Mouse (Mus musculus): ENCODE measurements around the gene Ldha.

Gene Ldha

GRCm38 (mm10) chr7:46838104-46838671 is 3.1 kb upstream of the Ldha start:
- peak; percentile 65 for DNase-seq

DNA sequence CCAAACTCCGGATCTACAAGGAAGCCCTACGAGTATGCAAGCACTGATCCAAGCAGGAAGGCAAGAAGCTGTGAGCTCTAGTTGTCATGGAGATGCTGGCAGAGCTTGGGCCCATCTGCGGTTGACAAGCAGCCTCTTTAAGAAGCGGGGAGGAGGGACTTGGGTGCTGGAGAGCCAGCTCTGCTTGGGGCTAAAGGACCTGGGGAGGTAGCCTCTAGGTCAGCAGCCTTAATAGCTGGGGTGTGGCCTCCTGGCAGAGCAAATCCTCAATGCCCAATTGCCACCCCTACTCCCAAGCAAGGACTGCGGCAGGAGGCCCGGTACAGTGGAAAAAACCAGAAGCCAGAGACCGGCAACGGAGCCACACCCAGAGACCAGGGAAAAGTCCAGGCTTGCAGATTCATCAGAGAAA is 2.4 kb upstream of the Ldha start:
- peak; percentile 57 for DNase-seq

- DNase-seq, result no peak
These were observed 1.8 kb upstream of the Ldha start for GRCm38 (mm10) chr7:46839446-46839845.

- no peak for DNase-seq
These were observed 1.4 kb upstream of the Ldha start for GRCm38 (mm10) chr7:46839861-46840260.

- no peak for DNase-seq
These were observed 949 bp upstream of the Ldha start for GRCm38 (mm10) chr7:46840326-46840725.

- no peak for DNase-seq
These were observed 1.0 kb downstream of the Ldha start for GRCm38 (mm10) chr7:46842278-46842677.

- DNase-seq, result no peak
These were observed 2.3 kb downstream of the Ldha start for GRCm38 (mm10) chr7:46843576-46843975.

DNA sequence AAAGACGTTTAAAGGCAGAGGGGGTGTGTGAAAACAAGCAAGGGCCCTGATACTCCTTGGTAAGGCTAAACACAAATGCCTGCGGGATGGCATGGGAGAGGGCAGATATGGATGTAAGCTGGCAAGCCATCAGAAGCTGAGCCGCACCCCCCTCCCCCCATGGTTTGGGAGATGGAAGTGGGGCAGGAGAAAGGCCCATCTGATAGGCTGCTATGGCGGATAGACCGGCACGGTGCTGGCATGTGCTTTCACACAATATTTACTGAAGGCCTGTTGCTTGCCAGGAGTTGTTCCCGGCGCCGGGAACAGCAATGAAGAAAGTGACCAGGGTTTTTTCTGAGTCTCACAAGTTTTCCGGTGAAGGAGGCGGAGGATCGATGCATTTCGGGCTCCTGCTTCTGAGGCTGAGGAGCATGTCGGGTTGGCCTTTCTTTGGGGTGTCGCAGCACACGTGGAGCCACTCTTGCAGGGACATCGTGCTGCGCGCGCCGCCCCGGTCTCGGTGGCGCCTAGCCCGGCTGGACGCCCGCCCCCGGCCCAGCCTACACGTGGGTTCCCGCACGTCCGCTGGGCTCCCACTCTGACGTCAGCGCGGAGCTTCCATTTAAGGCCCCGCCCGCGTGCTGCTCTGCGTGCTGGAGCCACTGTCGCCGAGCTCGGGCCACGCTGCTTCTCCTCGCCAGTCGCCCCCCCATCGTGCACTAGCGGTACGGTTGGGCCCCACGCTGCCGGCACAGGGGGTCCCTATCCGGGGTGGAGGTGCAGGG is 4.1 kb downstream of the Ldha start:
- DNase-seq, result peak; percentile 97

- peak; percentile 72 for DNase-seq
These were observed 4.8 kb downstream of the Ldha start for GRCm38 (mm10) chr7:46845978-46846485.

GRCm38 (mm10) chr7:46846486-46847244 is 5.4 kb downstream of the Ldha start:
- DNase-seq, result peak; percentile 88

DNA sequence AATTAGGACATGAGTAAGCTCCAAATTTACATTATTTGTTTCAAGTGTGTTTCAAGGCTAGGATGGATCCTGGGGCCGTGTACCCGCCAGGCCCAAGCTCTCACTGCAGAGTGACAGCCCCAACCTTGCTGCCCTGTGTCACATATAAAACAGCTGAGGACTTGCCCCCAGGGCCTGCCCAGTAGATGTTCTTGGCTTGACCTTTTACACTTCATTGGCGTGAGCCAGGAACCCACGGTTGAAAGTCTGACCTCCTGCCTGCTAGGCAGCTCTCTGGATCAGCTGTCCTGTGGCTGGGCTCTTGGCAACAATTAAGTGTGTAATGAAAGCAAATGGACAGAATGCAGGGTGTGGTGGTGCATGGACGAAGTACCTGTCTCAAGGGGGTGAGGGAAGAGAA is 8.0 kb downstream of the Ldha start:
- no peak for DNase-seq

- no peak for DNase-seq
These were observed 9.8 kb downstream of the Ldha start for GRCm38 (mm10) chr7:46851026-46851425.

DNA sequence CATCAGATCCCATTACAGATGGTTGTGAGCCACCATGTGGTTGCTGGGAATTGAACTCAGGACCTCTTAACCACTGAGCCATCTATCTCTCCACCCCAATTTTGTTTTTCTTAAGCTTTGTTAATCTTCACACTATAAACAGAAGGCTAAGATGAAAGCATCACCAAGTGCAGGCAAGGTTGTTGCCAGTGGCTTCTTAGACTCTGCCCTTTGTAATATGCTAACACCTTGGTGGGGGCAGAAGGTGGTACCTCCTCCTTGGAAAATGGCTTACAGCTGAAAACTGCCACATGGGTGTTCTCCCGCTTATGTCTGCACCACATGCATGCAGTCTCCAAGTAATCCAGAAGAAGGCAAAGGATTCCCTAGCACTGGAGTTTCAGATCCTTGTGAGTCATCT is 11.4 kb downstream of the Ldha start:
- no peak for DNase-seq

DNA sequence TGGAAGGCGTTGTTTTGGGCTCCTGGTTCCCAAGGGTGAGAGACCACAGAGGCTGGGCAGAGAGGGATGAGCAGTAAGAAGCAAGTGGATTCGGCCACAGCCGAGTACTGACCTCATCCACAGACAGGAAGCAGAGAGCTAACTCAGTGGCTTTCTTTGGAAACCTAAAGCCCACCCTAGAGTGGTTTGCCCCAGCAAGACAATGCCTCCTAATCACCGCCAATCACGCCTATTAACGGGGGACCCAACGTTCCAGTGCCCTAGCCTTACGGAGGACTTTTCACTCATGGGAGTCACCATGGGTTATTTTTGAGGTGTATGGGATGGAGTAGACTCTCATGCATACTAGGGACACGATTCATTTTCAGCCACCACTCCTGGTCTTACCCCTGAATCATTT is 12.1 kb downstream of the Ldha start:
- no peak for DNase-seq

- DNase-seq, result no peak
These were observed 14.7 kb downstream of the Ldha start for GRCm38 (mm10) chr7:46855866-46856560.

- DNase-seq, result no peak
These were observed 16.2 kb downstream of the Ldha start for GRCm38 (mm10) chr7:46857436-46857835.

GRCm38 (mm10) chr7:46859031-46859430 is 17.8 kb downstream of the Ldha start:
- no peak for DNase-seq

GRCm38 (mm10) chr7:46860996-46861395 is 19.7 kb downstream of the Ldha start, which contains the start of gene Ldhc:
Gene Ldhc, plus strand, starts transcription at chr7:46861203.
- DNase-seq, result no peak

- no peak for DNase-seq
These were observed 30.7 kb downstream of the Ldha start for GRCm38 (mm10) chr7:46871988-46872387.

- no peak for DNase-seq
These were observed 35.6 kb downstream of the Ldha start for GRCm38 (mm10) chr7:46876841-46877240.

DNA sequence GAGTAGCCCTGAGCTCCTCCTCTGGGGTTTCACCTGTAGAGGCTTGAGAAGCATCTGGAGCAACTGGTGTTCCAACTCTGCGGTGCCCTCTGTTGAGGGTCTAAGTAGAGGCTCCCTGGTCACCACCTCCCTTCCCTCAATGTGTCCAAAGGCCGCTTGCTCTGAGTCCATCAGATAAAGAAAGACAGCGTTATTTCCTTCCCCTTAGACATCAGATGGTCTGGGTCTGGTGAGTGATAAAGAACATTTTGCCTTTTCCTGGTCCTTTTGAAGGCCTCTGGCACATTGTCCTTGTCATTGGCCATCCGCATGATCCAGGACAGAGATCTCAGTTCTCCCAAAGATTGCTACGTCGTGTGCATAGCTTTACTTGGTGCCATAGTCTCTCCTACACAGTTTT is 36.0 kb downstream of the Ldha start:
- DNase-seq, result no peak

DNA sequence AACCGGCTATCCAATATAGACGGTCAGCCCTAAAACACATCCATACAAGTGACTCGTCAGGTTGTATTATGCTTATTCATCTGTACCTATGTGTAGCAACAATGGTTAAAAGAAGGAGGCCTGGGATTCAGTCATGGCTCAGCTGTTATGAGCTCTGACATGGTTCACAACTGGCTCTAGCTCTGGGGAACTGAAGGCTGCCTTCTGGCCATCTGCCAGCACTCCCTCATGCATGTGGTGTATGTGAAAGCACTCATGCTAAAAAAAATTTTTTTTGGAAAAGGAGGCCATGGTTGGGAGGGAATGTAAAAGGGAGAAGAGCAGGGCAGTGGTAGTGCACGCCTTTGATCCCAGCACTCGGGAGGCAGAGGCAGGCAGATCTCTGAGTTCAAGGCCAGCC is 38.6 kb downstream of the Ldha start:
- DNase-seq, result no peak

DNA sequence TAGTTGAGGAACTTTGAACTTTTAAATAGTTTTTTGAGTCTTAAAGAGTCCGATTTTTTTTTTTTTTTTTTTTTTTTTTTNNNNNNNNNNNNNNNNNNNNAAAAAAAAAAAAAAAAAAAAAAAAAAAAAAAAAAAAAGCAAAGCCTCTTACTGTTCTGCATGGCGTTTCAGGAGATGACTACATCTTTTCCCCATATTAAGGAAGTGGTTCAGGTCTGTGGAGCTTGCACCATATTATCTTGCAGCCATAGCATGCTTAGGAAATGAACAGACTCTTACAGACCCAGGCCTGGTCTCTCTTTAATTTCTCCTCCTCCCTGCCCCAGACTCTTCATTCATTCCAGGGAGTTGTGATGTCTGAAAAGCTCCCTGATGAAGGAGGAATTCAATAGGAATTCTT is 39.7 kb downstream of the Ldha start:
- DNase-seq, result no peak

Measured in embryo, embryonic 11 days (tissue).